Mouse (Mus musculus) kidney, embryonic 15.5 days (tissue): ENCODE data around the gene Tmem184c. TPM values are rescaled to one million over a fixed set of nuclear protein-coding genes. Genes with fewer than 3 reads are reported as not detected.

ENCODE experiments used
- ATAC-seq: fragments of 200-750 bp; cut with Nextera tagmentation; replicated peaks from 2 replicates; pipeline ENCODE4 v1.8.0; 2017; ENCODE audit warnings: moderate TSS enrichment; ENCODE audit not compliant: low FRiP score
- H3K27ac ChIP-seq: fragments of 300-500 bp; sonication (generic); 2 replicates; pipeline ENCODE4 v1.5.1; 2015; ENCODE audit warnings: mild to moderate bottlenecking, inconsistent platforms
- H3K27me3 ChIP-seq: fragments of 300-500 bp; sonication (generic); 2 replicates; pipeline ENCODE4 v1.6.1; 2015; ENCODE audit warnings: inconsistent platforms
- H3K36me3 ChIP-seq: fragments of 300-500 bp; sonication (generic); 2 replicates; pipeline ENCODE4 v1.6.1; 2015; ENCODE audit warnings: inconsistent platforms
- H3K4me1 ChIP-seq: fragments of 300-500 bp; sonication (generic); 2 replicates; pipeline ENCODE4 v1.6.1; 2015; ENCODE audit warnings: inconsistent platforms
- H3K4me2 ChIP-seq: fragments of 300-500 bp; sonication (generic); 2 replicates; pipeline ENCODE4 v1.6.1; 2015; ENCODE audit warnings: moderate library complexity, mild to moderate bottlenecking, inconsistent platforms
- H3K4me3 ChIP-seq: fragments of 300-500 bp; sonication (generic); replicated peaks from 2 replicates; pipeline ENCODE4 v1.5.1; 2015; ENCODE audit warnings: mild to moderate bottlenecking, inconsistent platforms
- H3K9ac ChIP-seq: fragments of 300-500 bp; sonication (generic); 2 replicates; pipeline ENCODE4 v1.6.1; 2015; ENCODE audit warnings: mild to moderate bottlenecking, inconsistent platforms
- H3K9me3 ChIP-seq: fragments of 300-500 bp; sonication (generic); replicated peaks from 2 replicates; pipeline ENCODE4 v1.6.1; 2016; ENCODE audit warnings: inconsistent platforms
- WGBS: fragments of 180-500 bp; shearing (Covaris S2); methylation state at CpG from one replicate; pipeline ENCODE4 v1.1.7; 2015; ENCODE audit warnings: mixed read lengths; 5-methylcytosine and 5-hydroxymethylcytosine counted together
- polyA plus RNA-seq: library from polyadenylated mRNA; unstranded; fragments of >200 nt; fragmentation: Nextera tagmentation; extraction: Ambion mirVana; gene quantifications from 2 replicates; pipeline ENCODE4 v1.2.1, GENCODE M21; 2015

The Tmem184c gene
- polyA plus RNA-seq = 37.3 and 38.5 TPM in 2 replicates

GRCm38 (mm10) chr8:77610374-77610969 lies at the start of gene Tmem184c:
Gene Tmem184c, minus strand, starts transcription at chr8:77610698.
- Histone ChIP-seq H3K9ac (peak within 1 kb of the TSS; percentile 65), H3K4me3 (peak within 1 kb of the TSS; percentile 92), H3K4me1 (peaks cover 13% of the 10 kb centered on the region; the same call in 1 of the 2 replicates), H3K4me2 (peak within 1 kb of the TSS; percentile 78), H3K36me3 (0 out of 2 replicates have a peak, but pooled peaks cover 4% of the 10 kb centered on the region), H3K27me3 (no peaks in the 10 kb centered on the region), H3K27ac (peak within 1 kb of the TSS; percentile 81), H3K9me3 (no peaks in the 10 kb centered on the region)
- peak; percentile 99 for ATAC-seq
- under 1% methylated on average over 36 of the region's 36 CpGs for WGBS

DNA sequence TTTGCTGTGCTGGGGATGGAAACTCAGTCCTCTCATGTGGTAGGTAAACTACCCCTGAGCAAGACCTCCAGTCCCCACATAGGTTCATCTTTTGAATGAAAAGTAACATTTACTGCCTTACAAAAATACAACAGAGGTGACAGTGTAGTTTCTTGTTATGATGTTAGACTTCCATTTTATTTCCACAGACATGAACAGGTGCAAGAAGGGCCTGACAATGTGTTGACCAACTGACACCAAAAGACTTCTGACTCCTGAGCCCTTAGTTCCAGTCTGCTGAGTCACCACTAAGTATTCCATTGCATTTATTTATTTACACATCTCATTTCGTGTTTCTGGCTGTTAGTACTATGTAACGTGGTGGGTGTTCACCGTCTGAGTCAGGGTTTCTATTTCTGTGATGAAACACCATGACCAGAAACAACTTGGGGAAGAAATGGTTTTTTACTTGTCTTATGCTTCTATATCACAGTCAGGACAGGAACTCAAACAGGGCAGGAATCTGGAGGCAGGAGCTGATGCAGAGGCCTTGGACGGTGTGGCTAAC lies 49.1 kb upstream of the Tmem184c start:
- no peak for ATAC-seq
- 69% methylated on average over 4 of the region's 4 CpGs for WGBS
- H3K4me3 ChIP-seq = no peak overlapping the region
- peaks cover 16% of the 10 kb centered on the region for H3K36me3 ChIP-seq
- H3K9me3 ChIP-seq = no peaks in the 10 kb centered on the region
- no peaks in the 10 kb centered on the region for H3K27me3 ChIP-seq
- H3K4me2 ChIP-seq = no peak overlapping the region
- no peaks in the 10 kb centered on the region for H3K4me1 ChIP-seq
- no peak overlapping the region for H3K27ac ChIP-seq
- H3K9ac ChIP-seq = no peak overlapping the region

DNA sequence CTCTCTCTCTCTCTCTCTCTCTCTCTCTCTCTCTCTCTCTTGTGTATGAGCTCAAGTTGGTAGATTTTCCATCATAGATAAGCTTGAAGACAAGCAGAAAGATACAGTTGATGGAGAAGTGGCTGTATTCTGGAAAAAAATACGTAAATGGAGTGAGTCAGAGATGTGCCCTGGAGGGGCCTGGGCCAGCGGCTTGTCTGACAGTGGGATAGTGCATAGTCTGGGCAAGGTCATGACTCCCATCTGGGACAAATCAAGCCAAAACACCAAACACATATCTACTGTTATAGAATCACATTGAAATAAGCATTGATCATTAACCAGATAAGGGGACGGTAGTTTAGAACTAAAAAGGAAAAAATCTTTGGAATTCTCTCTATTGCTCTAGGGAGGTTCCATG lies 47.9 kb upstream of the Tmem184c start:
- WGBS = 61% methylated on average over 3 of the region's 3 CpGs
- Histone ChIP-seq H3K4me3 (no peak overlapping the region), H3K9ac (no peak overlapping the region), H3K4me1 (no peaks in the 10 kb centered on the region), H3K4me2 (no peak overlapping the region), H3K27ac (no peak overlapping the region), H3K36me3 (peaks cover 3% of the 10 kb centered on the region; the same call in 1 of the 2 replicates), H3K27me3 (no peaks in the 10 kb centered on the region), H3K9me3 (no peaks in the 10 kb centered on the region)
- ATAC-seq = no peak

- no peak overlapping the region for H3K4me3 ChIP-seq
- H3K4me2 ChIP-seq = no peak overlapping the region
- peak; percentile 58; the same call in 1 of the 2 replicates for ATAC-seq
- peak overlapping the region; percentile 66 for H3K27ac ChIP-seq
- H3K36me3 ChIP-seq = no peaks in the 10 kb centered on the region
- no peaks in the 10 kb centered on the region for H3K27me3 ChIP-seq
- H3K9ac ChIP-seq = no peak overlapping the region
- 8% methylated on average over 1 of the region's 1 CpGs for WGBS
- no peaks in the 10 kb centered on the region for H3K9me3 ChIP-seq
- peaks cover 6% of the 10 kb centered on the region; the same call in 1 of the 2 replicates for H3K4me1 ChIP-seq
Observed at GRCm38 (mm10) chr8:77650646-77651190, 40.2 kb upstream of the Tmem184c start.

DNA sequence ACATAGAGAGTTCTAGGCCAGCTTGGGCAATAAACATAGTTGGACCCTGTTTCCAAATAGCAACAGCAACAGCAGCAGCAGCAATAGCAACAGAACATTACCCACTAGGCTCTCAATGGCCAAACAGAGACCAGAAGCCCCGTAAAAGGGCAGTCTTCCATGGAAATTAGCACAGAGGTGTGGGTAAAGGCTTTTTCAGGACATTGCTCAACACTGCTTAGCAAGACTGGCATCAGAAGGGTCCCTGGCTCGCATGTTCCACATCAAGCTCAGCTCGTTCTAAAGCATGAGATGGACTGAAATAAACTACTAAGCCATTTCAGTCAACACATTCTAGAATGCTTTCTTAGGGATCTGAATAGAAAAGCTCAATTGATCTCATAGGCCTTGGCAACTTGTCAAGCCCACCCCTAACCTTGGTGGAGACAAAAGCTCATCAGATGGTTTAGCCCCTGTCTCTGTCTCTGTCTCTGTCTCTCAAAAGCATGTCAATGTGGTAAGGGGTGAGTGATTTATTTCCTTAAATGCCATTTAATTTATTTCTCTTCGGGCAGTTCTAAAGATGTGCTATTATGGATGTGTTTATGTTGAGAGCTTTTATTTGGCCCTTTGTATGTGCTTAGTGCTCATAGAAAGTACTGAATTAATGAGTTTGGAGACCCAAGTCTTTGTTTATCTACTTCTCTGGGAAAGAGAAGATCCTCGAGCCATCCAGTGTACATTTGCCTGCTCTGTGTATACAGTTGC lies 29.8 kb upstream of the Tmem184c start:
- no peaks in the 10 kb centered on the region for H3K4me1 ChIP-seq
- H3K9me3 ChIP-seq = no peaks in the 10 kb centered on the region
- H3K9ac ChIP-seq = no peak overlapping the region
- H3K27ac ChIP-seq = no peak overlapping the region
- no peaks in the 10 kb centered on the region for H3K27me3 ChIP-seq
- 61% methylated on average over 5 of the region's 5 CpGs for WGBS
- H3K4me3 ChIP-seq = no peak overlapping the region
- no peak overlapping the region for H3K4me2 ChIP-seq
- ATAC-seq = no peak
- no peaks in the 10 kb centered on the region for H3K36me3 ChIP-seq

DNA sequence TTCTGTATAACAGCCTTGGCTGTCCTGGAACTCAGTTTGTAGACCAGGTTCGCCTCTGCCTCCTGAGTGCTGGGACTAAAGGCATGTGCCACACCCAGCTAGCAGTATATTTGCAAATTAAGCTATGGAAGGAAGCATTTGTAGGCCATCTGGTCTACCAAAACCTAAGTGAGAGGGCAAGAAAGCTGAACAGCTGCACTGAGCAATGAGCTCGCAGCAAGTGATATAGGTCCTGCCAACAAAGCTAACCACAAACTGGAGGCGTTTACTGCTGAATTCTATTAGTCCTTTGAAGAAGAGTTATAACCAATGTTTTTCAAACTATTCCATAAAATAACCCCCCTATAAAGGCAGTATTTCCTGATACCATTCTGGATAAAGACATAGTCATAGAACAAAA lies 27.1 kb upstream of the Tmem184c start:
- Histone ChIP-seq H3K4me2 (no peak overlapping the region), H3K4me3 (no peak overlapping the region), H3K9ac (no peak overlapping the region), H3K36me3 (no peaks in the 10 kb centered on the region), H3K9me3 (no peaks in the 10 kb centered on the region), H3K27ac (no peak overlapping the region), H3K27me3 (no peaks in the 10 kb centered on the region), H3K4me1 (peaks cover 2% of the 10 kb centered on the region; the same call in 1 of the 2 replicates)
- no peak for ATAC-seq
- 85% methylated on average over 3 of the region's 3 CpGs for WGBS

GRCm38 (mm10) chr8:77634035-77634434 lies 23.5 kb upstream of the Tmem184c start:
- ATAC-seq = no peak
- no peaks in the 10 kb centered on the region for H3K36me3 ChIP-seq
- no peak overlapping the region for H3K4me3 ChIP-seq
- no peak overlapping the region for H3K4me2 ChIP-seq
- WGBS = 75% methylated on average over 5 of the region's 5 CpGs
- no peak overlapping the region for H3K9ac ChIP-seq
- no peak overlapping the region for H3K27ac ChIP-seq
- no peaks in the 10 kb centered on the region for H3K27me3 ChIP-seq
- H3K9me3 ChIP-seq = no peaks in the 10 kb centered on the region
- H3K4me1 ChIP-seq = peaks cover 2% of the 10 kb centered on the region; the same call in 1 of the 2 replicates

DNA sequence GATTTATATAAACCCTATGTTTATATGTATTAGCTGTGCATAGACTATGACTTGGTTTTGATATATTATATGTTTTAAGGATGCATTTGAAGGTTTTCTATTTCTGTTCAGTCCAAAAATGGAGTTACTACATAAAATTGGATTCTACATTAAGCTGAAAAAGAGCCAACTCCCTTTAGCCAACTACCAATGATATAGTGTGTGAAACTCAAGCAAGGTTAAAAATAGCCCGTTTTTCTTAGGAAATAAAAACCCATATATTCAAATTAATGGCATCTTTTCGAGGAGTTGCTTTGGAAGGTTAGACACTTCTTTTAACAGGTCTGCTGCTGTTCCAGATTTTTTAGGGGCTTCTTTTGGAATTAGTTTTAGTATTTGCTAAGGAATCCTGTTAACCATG lies 22.7 kb upstream of the Tmem184c start:
- H3K4me3 ChIP-seq = no peak overlapping the region
- no peak overlapping the region for H3K4me2 ChIP-seq
- ATAC-seq = no peak
- H3K4me1 ChIP-seq = peaks cover 2% of the 10 kb centered on the region; the same call in 1 of the 2 replicates
- WGBS = 55% methylated on average over 2 of the region's 2 CpGs
- H3K27ac ChIP-seq = peak overlapping the region; percentile 46; the same call in 1 of the 2 replicates
- no peaks in the 10 kb centered on the region for H3K27me3 ChIP-seq
- no peaks in the 10 kb centered on the region for H3K9me3 ChIP-seq
- H3K9ac ChIP-seq = no peak overlapping the region
- H3K36me3 ChIP-seq = no peaks in the 10 kb centered on the region

- ATAC-seq = 0 out of 2 replicates have a peak, but pooled peaks have one; percentile 36
- Histone ChIP-seq H3K4me2 (no peak overlapping the region), H3K9ac (no peak overlapping the region), H3K27ac (peak overlapping the region; percentile 33; the same call in 1 of the 2 replicates), H3K36me3 (no peaks in the 10 kb centered on the region), H3K4me3 (no peak overlapping the region), H3K4me1 (peaks cover 2% of the 10 kb centered on the region; the same call in 1 of the 2 replicates), H3K9me3 (no peaks in the 10 kb centered on the region), H3K27me3 (no peaks in the 10 kb centered on the region)
- WGBS = 50% methylated on average over 3 of the region's 3 CpGs
Observed at GRCm38 (mm10) chr8:77630691-77631090, 20.2 kb upstream of the Tmem184c start.

GRCm38 (mm10) chr8:77629858-77630537 lies 19.5 kb upstream of the Tmem184c start:
- Histone ChIP-seq H3K36me3 (no peaks in the 10 kb centered on the region), H3K4me3 (no peak overlapping the region), H3K27ac (peak overlapping the region; percentile 41; the same call in 1 of the 2 replicates), H3K4me1 (peaks cover 2% of the 10 kb centered on the region; the same call in 1 of the 2 replicates), H3K9ac (no peak overlapping the region), H3K27me3 (no peaks in the 10 kb centered on the region), H3K4me2 (no peak overlapping the region), H3K9me3 (no peaks in the 10 kb centered on the region)
- 17% methylated on average over 15 of the region's 15 CpGs for WGBS
- ATAC-seq = peak; percentile 76

DNA sequence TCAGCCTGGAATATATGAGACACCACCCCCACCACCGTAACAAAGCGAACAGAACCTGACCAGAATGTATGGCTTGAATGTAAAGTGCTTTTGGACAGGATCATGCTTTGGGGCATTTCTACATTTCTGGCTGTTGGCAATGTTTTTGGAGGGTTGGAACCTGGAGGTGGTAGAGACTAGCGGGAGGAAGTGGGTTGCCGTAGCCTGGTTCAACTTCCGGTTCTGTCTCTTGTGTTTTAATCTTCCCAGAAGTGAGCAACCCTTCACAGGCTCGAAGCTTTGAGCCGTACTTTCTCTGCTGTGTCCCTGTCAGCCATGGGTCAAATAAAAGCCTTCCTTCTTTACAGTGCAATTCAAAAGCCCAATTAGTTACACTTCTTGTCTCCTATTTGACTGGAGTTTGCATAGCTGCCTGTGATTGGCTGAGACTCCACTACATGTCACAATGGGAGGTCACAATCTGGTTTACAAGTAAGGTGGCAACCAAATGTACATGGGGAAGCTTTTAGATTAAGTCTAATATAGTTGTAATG lies 13.2 kb upstream of the Tmem184c start:
- Histone ChIP-seq H3K36me3 (no peaks in the 10 kb centered on the region), H3K27ac (no peak overlapping the region), H3K27me3 (no peaks in the 10 kb centered on the region), H3K4me2 (no peak overlapping the region), H3K4me1 (no peaks in the 10 kb centered on the region), H3K4me3 (no peak overlapping the region), H3K9me3 (no peaks in the 10 kb centered on the region), H3K9ac (no peak overlapping the region)
- WGBS = 89% methylated on average over 7 of the region's 7 CpGs
- no peak for ATAC-seq
